Mouse (Mus musculus) thymus, adult 2 months (tissue): ENCODE measurements at regions not wholly inside any gene's neighbourhood (a gene's known extent, or its start where the extent isn't known, plus 50 kb on each side); places are given as distances from the start of the nearest gene placed in this dataset.

ENCODE experiments used
- DNase-seq: peaks from one replicate; pipeline ENCODE4 v3.0.0; 2021
- H3K27ac ChIP-seq: fragments of 200-500 bp; 2 replicates; pipeline ENCODE4 v1.5.1; 2012; ENCODE audit warnings: low read length, control low read depth; ENCODE audit not compliant: control insufficient read depth, insufficient read depth
- H3K27me3 ChIP-seq: fragments of 200-500 bp; 2 replicates; pipeline ENCODE4 v1.6.1; 2012; ENCODE audit warnings: mild to moderate bottlenecking, low read length, moderate library complexity, mixed read lengths; ENCODE audit not compliant: control insufficient read depth, insufficient read depth
- H3K36me3 ChIP-seq: fragments of 200-500 bp; 2 replicates; pipeline ENCODE4 v1.6.1; 2012; ENCODE audit warnings: mild to moderate bottlenecking, low read length, moderate library complexity; ENCODE audit not compliant: control insufficient read depth, insufficient read depth
- H3K4me1 ChIP-seq: fragments of 200-500 bp; replicated peaks from 2 replicates; pipeline ENCODE4 v1.6.1; 2012; ENCODE audit warnings: low read length; ENCODE audit not compliant: control insufficient read depth, insufficient read depth
- H3K4me3 ChIP-seq: fragments of 200-500 bp; 2 replicates; pipeline ENCODE4 v1.5.1; 2012; ENCODE audit warnings: mild to moderate bottlenecking, low read length, control low read depth, moderate library complexity; ENCODE audit not compliant: control insufficient read depth, insufficient read depth
- CTCF ChIP-seq: fragments of 200-500 bp; IDR thresholded peaks from 2 replicates; pipeline ENCODE4 v1.5.1; 2012; ENCODE audit warnings: mild to moderate bottlenecking, control low read depth, low read length, moderate library complexity, borderline replicate concordance; ENCODE audit not compliant: control insufficient read depth, poor library complexity, insufficient read depth; ENCODE audit errors: extremely low read depth
- POLR2A ChIP-seq: fragments of 200-500 bp; IDR thresholded peaks from 2 replicates; pipeline ENCODE4 v1.6.1; 2012; ENCODE audit warnings: mild to moderate bottlenecking, low read length, control low read depth, moderate library complexity; ENCODE audit not compliant: control insufficient read depth, poor library complexity, insufficient read depth; ENCODE audit errors: extremely low read depth
- WGBS: fragments of 180-500 bp; shearing (Covaris S2); methylation state at CpG from one replicate; pipeline ENCODE4 v1.1.7; 2018; 5-methylcytosine and 5-hydroxymethylcytosine counted together

- no peak overlapping the region for H3K27ac ChIP-seq
- no peak overlapping the region for H3K4me3 ChIP-seq
- TF ChIP-seq POLR2A (no peak), CTCF (no peak)
- no peak for DNase-seq
- H3K36me3 ChIP-seq: no peaks in the 10 kb centered on the region
- H3K4me1 ChIP-seq: no peaks in the 10 kb centered on the region
- WGBS: 73% methylated on average over 3 of the region's 3 CpGs
- H3K27me3 ChIP-seq: no peaks in the 10 kb centered on the region
Observed at GRCm38 (mm10) chr6:139103397-139103796, 398.4 kb downstream of the Rergl start.

- H3K36me3 ChIP-seq: no peaks in the 10 kb centered on the region
- DNase-seq: no peak
- no peak overlapping the region for H3K27ac ChIP-seq
- 90% methylated on average over 11 of the region's 11 CpGs for WGBS
- no peaks in the 10 kb centered on the region for H3K27me3 ChIP-seq
- H3K4me3 ChIP-seq: no peak overlapping the region
- no peaks in the 10 kb centered on the region for H3K4me1 ChIP-seq
- TF ChIP-seq CTCF: no peak
Observed at GRCm38 (mm10) chr6:139099273-139099672, 402.5 kb downstream of the Rergl start.

- Histone ChIP-seq H3K36me3 (no peaks in the 10 kb centered on the region), H3K4me3 (no peak overlapping the region), H3K4me1 (no peaks in the 10 kb centered on the region), H3K27ac (no peak overlapping the region), H3K27me3 (no peaks in the 10 kb centered on the region)
- no peak for DNase-seq
- 88% methylated on average over 4 of the region's 4 CpGs for WGBS
- no peak for TF ChIP-seq CTCF
- TF ChIP-seq POLR2A: no peak
Observed at GRCm38 (mm10) chr6:139075433-139075832, 417.1 kb upstream of the Igbp1b start.

DNA sequence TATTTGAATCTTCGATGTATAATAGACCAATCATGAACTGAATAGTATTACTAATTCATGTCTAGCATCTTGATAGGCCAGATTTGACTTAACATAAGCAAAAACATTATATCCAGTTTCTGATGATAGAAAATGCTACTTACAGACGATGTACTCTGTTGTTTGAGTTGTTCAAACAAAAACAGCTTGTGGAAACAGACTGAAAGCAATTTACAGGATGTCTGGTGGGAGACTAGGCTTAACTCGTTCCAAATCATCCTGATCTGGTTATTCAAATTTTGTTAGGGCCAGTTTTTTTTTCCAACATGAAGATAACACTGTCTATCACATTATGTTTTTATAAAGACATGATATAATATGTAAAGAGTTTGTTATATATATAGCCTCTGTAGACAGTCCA is 369.4 kb upstream of the Igbp1b start:
- Histone ChIP-seq H3K4me3 (no peak overlapping the region), H3K27ac (no peak overlapping the region), H3K27me3 (no peaks in the 10 kb centered on the region), H3K4me1 (no peaks in the 10 kb centered on the region), H3K36me3 (no peaks in the 10 kb centered on the region)
- TF ChIP-seq POLR2A (no peak), CTCF (no peak)
- no peak for DNase-seq
- WGBS: 73% methylated on average over 3 of the region's 3 CpGs

DNA sequence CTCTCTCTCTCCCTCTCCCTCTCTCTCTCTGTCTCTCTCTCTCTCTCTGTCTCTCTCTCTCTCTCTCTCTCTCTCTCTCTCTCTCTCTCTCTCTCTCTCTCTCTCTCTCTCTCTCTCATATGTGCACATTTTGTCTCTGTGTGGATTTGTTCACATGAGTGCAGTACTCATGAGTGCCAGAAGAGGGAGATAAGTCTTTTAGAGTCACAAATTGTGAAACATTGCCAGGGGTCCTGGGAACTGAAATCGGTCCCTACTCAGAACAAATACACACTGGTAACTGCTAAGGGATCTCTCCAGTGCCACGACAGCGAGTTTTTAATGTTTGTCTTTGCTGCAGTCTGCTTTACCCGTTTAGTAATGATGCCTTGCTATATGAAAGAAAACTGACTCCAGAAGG is 356.2 kb upstream of the Igbp1b start:
- TF ChIP-seq CTCF (no peak), POLR2A (no peak)
- Histone ChIP-seq H3K4me1 (no peaks in the 10 kb centered on the region), H3K36me3 (no peaks in the 10 kb centered on the region), H3K4me3 (no peak overlapping the region), H3K27ac (no peak overlapping the region), H3K27me3 (no peaks in the 10 kb centered on the region)
- WGBS: 85% methylated on average over 4 of the region's 4 CpGs
- no peak for DNase-seq

DNA sequence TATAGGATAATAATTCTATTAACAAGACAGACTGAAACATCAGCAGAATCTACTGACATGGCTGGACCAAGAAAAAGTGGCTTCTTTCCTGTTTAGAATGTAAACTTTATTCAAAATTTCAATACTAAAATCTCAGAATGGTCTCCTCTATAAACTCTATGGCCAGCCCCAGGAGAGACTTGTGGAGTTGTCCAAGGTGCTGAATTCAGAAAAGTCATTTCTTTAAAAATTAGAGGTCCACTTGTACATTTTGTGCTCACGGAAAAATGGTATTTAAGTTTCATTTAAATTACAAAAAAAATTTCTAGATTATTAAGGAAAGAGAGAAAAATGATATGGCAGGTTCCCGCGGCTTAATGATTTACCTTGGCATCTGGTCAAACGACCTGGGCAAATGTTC is 352.2 kb upstream of the Igbp1b start:
- TF ChIP-seq CTCF (no peak), POLR2A (no peak)
- Histone ChIP-seq H3K27ac (no peak overlapping the region), H3K36me3 (no peaks in the 10 kb centered on the region), H3K27me3 (no peaks in the 10 kb centered on the region), H3K4me3 (no peak overlapping the region), H3K4me1 (no peaks in the 10 kb centered on the region)
- 80% methylated on average over 4 of the region's 4 CpGs for WGBS
- no peak for DNase-seq
